Mouse (Mus musculus) spleen, adult 2 months (tissue): Measurements from ENCODE around the gene Shank1.

Source experiments
- CTCF ChIP-seq: fragments of 200-500 bp; IDR thresholded peaks from 2 replicates; pipeline ENCODE4 v1.5.1; 2011; ENCODE audit warnings: mild to moderate bottlenecking, inconsistent platforms; ENCODE audit not compliant: insufficient read depth, insufficient read length, insufficient replicate concordance; ENCODE audit errors: extremely low read depth
- POLR2A ChIP-seq: fragments of 200-500 bp; IDR thresholded peaks from 2 replicates; pipeline ENCODE4 v1.6.1; 2011; ENCODE audit warnings: low read depth, low read length, inconsistent platforms

DNA sequence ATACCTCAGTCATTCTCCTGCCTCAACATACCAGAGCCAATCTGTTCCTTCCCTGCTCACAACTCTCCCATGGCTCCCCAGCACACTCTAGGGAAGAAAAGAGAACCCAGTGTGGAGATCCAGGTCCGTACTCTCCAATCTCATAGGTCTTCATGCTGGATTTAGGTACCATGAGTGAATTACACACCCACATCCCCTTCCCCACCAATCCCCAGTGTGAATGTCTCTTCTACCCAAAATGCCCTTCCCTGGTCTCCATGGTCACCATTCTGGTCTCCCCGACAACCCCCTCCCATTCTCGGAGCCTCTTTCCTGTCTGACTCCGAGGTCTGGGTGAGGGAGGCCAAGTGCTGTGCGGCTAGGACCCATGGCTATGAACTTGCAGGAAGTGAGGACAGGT, 48.9 kb upstream of the Shank1 start, which contains the start of gene Gm15517:
- TF ChIP-seq CTCF, result no peak
- no peak for TF ChIP-seq POLR2A
